Mouse (Mus musculus) retina, postnatal 7 days (tissue): ENCODE measurements around the gene Ttll12.

Experiments used
- DNase-seq: peaks from one replicate; pipeline ENCODE4 v3.0.0-alpha.2; 2012; ENCODE audit warnings: low read depth, low spot score

The Ttll12 gene

GRCm38 (mm10) chr15:83526424-83527091 is 68.4 kb downstream of the Ttll12 start, which contains the start of gene Bik:
TSS of gene Bik (plus strand) at chr15:83526862.
- DNase-seq = no peak
